Mouse (Mus musculus): ENCODE data around the gene Gpr1.

Gene Gpr1

GRCm38 (mm10) chr1:63214271-63214558 is at the start of gene Gpr1:
Gene Gpr1 (minus strand): TSS chr1:63214543.
- no peak for DNase-seq (ENCODE audit: low read depth, low spot score)

DNA sequence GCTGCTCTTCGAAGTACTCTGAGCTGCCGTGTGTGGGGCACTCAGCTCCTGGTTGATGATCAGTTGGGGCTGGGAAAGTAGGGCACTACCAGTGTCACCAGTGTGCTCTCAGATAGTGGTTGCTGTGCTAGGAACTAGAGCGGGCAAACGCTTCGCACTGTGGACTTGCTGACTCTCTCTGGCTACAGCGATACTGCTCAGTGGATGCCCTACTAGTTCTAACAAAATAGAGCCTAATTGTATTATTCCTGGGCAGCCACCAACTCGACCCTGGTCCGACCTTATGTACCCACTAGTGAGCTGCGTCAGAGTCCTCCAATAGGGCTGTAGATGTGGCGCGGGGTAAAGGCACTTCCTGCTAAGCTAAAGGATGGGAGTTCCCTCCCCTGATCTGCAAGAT is 49.3 kb upstream of the Gpr1 start:
- no peak for DNase-seq (ENCODE audit: low read depth, low spot score)

- DNase-seq (ENCODE audit: low read depth, low spot score), result no peak
Measured at GRCm38 (mm10) chr1:63261041-63261590, 46.8 kb upstream of the Gpr1 start.

DNA sequence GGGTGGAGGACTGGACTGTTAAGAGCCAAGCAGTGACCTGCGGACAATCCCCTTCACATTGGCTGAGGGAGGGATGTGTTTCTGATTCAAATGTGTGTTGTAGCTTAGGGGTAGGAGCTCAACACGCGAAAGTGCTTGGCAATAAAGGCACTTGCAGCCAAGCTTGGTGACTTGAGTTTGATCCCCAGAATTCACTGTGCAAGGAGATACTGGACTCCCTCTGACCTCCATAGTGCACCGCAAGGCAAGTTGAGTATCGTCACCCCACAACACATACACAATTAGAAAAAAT is 46.3 kb upstream of the Gpr1 start:
- no peak for DNase-seq (ENCODE audit: low read depth, low spot score)

DNA sequence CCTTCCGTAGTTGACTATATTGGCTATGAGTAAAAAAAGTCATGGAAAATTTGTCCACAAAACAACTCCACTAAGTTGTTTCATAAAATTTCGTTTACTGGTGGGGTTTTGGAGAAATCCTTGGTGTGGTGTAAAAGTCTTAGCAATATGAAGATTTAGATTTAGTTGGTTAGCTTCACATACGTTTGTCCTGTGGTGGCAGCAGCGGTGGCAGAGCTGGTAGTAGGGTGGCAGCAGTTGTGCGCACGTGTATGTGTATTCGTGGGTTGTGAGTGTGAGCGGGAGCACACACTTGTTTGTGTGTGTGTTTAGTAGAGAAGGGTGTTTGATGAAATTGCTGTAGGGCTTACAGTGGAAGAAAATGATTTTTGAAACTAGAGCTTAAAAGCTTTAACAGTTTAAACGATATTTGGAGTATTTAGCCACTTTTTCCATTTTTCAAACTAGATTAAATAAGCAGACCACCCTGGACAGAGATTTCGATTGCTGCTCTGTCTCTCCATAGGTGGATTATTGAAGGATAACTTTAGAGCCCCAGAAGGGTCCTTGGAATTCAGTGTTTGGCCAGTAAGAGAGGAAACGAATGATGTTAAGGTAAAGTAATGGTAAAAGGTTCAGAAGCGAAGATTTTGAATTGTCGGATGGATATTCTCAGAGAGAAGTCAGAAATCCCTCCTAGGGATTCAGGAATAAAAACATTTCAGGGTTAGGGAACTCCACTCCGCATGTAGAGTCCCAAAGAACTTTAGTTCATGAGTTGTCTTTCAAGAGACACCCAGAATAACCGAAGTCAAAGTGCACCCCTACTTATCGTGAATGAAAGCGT is 45.8 kb upstream of the Gpr1 start:
- no peak for DNase-seq (ENCODE audit: low read depth, low spot score)

- no peak for DNase-seq (ENCODE audit: low read depth, low spot score)
Measured at GRCm38 (mm10) chr1:63259271-63259830, 45.0 kb upstream of the Gpr1 start.

GRCm38 (mm10) chr1:63258501-63258900 is 44.2 kb upstream of the Gpr1 start:
- no peak for DNase-seq (ENCODE audit: low read depth, low spot score)

- DNase-seq (ENCODE audit: low read depth, low spot score), result no peak
Measured at GRCm38 (mm10) chr1:63256083-63256482, 41.7 kb upstream of the Gpr1 start.

GRCm38 (mm10) chr1:63255101-63255500 is 40.8 kb upstream of the Gpr1 start:
- no peak for DNase-seq (ENCODE audit: low read depth, low spot score)

DNA sequence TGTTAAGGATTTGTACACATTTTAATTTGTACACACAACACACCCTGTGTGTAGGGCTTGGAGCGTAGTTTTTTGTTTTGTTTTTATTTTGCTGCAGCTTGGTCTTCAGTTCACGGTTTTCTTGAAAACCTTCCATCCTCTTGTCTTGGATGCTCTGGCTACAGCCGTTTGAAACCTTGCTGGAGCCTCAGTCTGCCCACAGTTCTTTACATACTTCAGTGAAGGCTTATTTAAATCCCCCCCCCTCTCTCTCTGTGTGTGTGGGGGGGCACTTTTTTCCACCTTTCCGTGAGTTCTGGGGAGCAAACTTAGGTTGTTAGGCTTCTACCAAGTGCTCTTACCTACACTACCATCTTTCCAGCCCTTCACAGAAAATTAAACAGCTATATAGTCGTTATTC is 38.9 kb upstream of the Gpr1 start:
- no peak for DNase-seq (ENCODE audit: low read depth, low spot score)

DNA sequence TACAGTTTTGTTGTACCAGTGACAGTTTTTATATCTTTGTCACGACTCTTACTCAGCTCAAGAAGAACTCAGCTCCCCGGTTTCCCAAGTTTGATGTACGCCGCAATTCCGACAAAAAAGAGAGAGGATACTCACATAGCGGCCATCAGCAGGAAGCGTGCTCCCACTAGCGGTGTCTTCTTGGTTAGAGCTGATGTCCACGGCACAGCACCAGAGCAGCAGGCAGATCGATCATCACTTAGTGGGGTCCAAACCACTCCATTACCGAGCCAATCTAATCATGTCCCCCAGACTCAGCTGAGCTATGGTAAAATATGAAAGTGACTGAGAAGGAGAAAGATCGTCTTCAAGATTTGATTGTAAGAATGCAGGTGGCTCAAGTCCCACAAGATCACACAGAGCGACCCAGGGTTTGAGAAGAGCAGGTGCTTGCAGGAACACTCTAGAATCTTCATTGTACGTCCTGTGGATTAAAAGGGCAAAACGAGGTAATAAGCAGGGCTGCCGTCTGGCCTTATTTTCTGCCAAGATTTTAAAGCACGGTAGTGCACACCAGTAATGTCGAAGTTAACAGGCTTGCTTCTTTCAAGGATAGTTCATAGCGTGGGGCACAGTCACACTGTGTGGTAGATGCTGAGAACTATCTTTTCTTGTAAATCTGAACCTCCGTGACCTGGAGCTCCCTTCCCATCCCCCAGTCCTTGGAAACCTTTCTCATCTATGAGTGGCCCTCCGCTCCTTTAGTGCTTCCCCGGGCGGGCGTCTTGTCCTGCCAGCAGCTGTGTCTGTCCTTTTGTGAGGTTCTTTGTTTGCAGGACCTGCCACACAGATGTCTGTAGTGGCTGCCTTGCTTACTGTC is 38.2 kb upstream of the Gpr1 start:
- no peak for DNase-seq (ENCODE audit: low read depth, low spot score)

- DNase-seq (ENCODE audit: low read depth, low spot score), result no peak
Measured at GRCm38 (mm10) chr1:63249261-63249660, 34.9 kb upstream of the Gpr1 start.

GRCm38 (mm10) chr1:63248360-63248851 is 34.1 kb upstream of the Gpr1 start:
- no peak for DNase-seq (ENCODE audit: low read depth, low spot score)

DNA sequence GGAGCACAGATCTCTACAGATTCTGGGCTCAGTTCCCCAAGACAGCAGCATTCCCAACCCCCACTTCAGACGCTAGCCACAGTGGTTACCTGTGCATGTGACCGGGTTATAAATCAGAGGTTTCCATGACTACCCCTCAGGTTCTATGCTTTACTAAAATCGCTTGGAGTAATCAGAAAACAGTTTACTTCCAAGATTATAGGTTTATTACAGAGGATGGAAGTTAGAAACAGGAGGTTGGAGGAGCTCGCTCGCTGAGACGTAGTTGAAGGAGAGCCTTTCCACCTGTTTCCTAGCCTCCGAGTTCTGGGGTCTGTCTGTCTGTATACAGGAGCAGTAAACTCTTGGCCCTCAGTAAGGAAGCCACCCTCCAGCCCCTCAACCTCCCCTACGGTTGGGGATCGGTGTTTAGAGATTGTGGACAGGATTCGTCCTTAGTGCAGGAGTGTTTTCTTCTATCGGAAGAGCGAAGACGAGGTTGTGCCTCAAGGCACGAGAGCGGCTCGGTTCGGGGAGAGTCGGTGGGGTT is 33.6 kb upstream of the Gpr1 start:
- no peak for DNase-seq (ENCODE audit: low read depth, low spot score)

GRCm38 (mm10) chr1:63246862-63247521 is 32.6 kb upstream of the Gpr1 start:
- DNase-seq (ENCODE audit: low read depth, low spot score), result no peak

GRCm38 (mm10) chr1:63243854-63244253 is 29.5 kb upstream of the Gpr1 start:
- no peak for DNase-seq (ENCODE audit: low read depth, low spot score)

- no peak for DNase-seq (ENCODE audit: low read depth, low spot score)
Measured at GRCm38 (mm10) chr1:63239751-63240150, 25.4 kb upstream of the Gpr1 start.

DNA sequence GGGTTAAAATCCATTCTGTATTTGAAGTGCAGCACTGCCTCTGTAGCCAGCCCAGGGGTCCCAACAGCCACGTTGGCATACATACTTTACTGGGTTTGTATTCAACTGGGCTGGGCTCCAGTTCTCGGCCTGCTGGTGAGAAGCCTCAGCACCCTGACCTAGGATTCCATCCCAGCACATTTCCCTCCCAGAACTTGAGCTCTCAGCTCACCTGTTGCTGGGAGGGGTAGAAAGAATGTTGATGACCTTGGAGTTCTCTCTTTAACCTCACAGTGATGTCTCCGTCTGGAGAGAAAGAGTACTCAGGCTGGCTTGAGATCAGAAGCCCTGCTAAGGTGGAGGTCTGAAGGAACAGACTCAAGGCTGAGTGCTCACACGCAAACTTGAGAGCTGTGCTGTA is 25.0 kb upstream of the Gpr1 start:
- DNase-seq (ENCODE audit: low read depth, low spot score), result no peak

DNA sequence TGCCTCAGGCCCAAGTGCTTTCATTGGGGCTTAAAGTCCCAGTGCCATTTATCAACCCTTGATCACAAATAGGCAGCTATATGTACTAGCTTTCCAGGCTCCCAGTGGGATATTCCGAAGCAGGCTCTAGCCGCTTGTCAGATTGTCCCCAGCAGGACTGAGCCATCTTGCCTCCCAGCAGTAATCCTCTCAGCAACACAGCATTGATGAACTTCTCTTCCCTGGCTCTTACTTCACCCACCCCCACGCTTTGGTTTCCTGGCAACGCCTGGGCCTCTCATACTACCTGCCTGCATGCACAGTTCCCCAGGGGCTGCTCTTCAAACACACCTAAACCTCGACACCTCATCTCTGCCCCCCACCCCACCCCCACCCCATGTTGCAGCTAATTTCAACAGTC is 23.0 kb upstream of the Gpr1 start:
- no peak for DNase-seq (ENCODE audit: low read depth, low spot score)

GRCm38 (mm10) chr1:63227241-63227640 is 12.9 kb upstream of the Gpr1 start:
- no peak for DNase-seq (ENCODE audit: low read depth, low spot score)

DNA sequence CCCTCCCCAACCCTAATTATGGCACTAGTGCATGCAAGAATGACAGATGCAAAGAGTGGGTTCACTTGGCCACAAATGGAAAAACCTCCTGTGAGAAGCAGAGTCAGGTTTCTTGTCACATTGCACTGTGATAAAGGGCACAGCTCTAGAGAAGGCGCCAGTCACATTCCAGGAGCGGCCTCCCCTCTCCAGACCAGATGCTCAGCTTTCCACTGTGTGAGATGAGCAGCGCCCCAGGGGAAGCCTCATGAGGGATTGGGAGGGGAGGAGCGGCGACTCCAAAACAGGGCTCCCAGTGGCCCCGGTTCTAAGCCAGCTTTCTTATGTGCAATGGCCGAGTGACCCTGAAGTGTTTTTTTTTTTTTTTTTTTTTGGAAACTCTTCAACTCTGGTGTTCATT is 11.5 kb upstream of the Gpr1 start:
- DNase-seq (ENCODE audit: low read depth, low spot score), result no peak

DNA sequence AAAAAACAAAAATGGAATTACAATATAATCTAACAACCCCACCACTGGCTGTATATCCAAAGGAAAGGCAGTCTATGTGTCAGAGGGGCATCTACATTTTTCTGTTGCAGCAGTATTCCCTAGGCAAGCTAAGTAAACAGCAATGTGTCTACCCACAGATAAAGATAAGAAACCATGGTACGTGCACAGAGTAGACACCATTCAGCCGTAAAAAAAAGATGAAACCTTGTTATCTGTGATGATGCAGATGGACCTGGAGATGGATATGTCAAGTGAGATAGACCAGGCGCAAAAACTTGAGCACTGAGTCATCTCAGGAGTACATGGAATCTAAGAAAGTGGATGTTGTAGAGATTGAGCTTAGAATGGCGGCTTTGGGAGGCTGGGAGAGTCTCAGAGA is 10.7 kb upstream of the Gpr1 start:
- DNase-seq (ENCODE audit: low read depth, low spot score), result no peak

Data from brain, embryonic 18.5 days (tissue).